Mouse (Mus musculus): Measurements from ENCODE around the gene Fbxo28. TPM values are rescaled to one million over a fixed set of nuclear protein-coding genes. Genes with fewer than 3 reads are reported as not detected.

Fbxo28 gene
- total RNA-seq, 2 experiments from 2014 or later: 43.2 to 46.8 TPM

- DNase-seq (ENCODE audit: low spot score in 2 of 2): no peak
Observed at GRCm38 (mm10) chr1:182289781-182290180, 51.6 kb downstream of the Fbxo28 start.

GRCm38 (mm10) chr1:182288601-182289000, 52.8 kb downstream of the Fbxo28 start:
- DNase-seq (ENCODE audit: low spot score in 2 of 2): no peak

- no peak for DNase-seq (ENCODE audit: low spot score in 2 of 2)
Observed at GRCm38 (mm10) chr1:182287781-182288180, 53.6 kb downstream of the Fbxo28 start.

GRCm38 (mm10) chr1:182284795-182285194, 56.6 kb downstream of the Fbxo28 start:
- DNase-seq (ENCODE audit: low spot score in 2 of 2): no peak

GRCm38 (mm10) chr1:182283231-182283630, 58.2 kb downstream of the Fbxo28 start:
- DNase-seq (ENCODE audit: low spot score in 2 of 2): no peak

GRCm38 (mm10) chr1:182282091-182283075, 59.0 kb downstream of the Fbxo28 start, which contains the start of gene Degs1:
Degs1 (minus strand) TSS chr1:182282804.
- DNase-seq (ENCODE audit: low spot score in 2 of 2): peak; percentile 94 to 96

- DNase-seq (ENCODE audit: low spot score in 2 of 2): no peak
Observed at GRCm38 (mm10) chr1:182281251-182281711, 60.1 kb downstream of the Fbxo28 start.

GRCm38 (mm10) chr1:182280577-182280976, 60.9 kb downstream of the Fbxo28 start:
- DNase-seq (ENCODE audit: low spot score in 2 of 2): no peak

- no peak for DNase-seq (ENCODE audit: low spot score in 2 of 2)
Observed at GRCm38 (mm10) chr1:182280046-182280445, 61.4 kb downstream of the Fbxo28 start.

GRCm38 (mm10) chr1:182279436-182279835, 62.0 kb downstream of the Fbxo28 start:
- DNase-seq (ENCODE audit: low spot score in 2 of 2): no peak

- DNase-seq (ENCODE audit: low spot score in 2 of 2): no peak
Observed at GRCm38 (mm10) chr1:182275109-182275508, 66.3 kb downstream of the Fbxo28 start.

- no peak for DNase-seq (ENCODE audit: low spot score in 2 of 2)
Observed at GRCm38 (mm10) chr1:182271632-182272031, 69.8 kb downstream of the Fbxo28 start.

GRCm38 (mm10) chr1:182271130-182271529, 70.3 kb downstream of the Fbxo28 start:
- DNase-seq (ENCODE audit: low spot score in 2 of 2): no peak

- no peak for DNase-seq (ENCODE audit: low spot score in 2 of 2)
Observed at GRCm38 (mm10) chr1:182268317-182268716, 73.1 kb downstream of the Fbxo28 start.

- no peak for DNase-seq (ENCODE audit: low spot score in 2 of 2)
Observed at GRCm38 (mm10) chr1:182266028-182266525, 75.4 kb downstream of the Fbxo28 start.

Other genes starting within 250 kb of the Fbxo28 start
- 10 to 100 TPM; 54.4 to 59.7 TPM for gene Srp9, start 216.9 kb downstream of the Fbxo28 start, total RNA-seq (2021)
- not detected for gene Vmn1r1, start 177.1 kb downstream of the Fbxo28 start, total RNA-seq (2021)
- 10 to 100 TPM; 65.5 to 75.3 TPM for gene Degs1, start 58.8 kb downstream of the Fbxo28 start, total RNA-seq (2021)
- gene Trp53bp2, start 67.5 kb upstream of the Fbxo28 start, total RNA-seq (2021): 10 to 100 TPM; 22.5 to 26.6 TPM
- 10 to 100 TPM; 75.3 to 77.7 TPM for gene Capn2, start 176.0 kb upstream of the Fbxo28 start, total RNA-seq (2021)
- not detected for gene Capn8, start 223.4 kb upstream of the Fbxo28 start, total RNA-seq (2021)

Data from layer of hippocampus, postnatal 10 days (tissue).